7 mouse cellular contexts compared by ENCODE assay signal in the genomic region with DNA sequence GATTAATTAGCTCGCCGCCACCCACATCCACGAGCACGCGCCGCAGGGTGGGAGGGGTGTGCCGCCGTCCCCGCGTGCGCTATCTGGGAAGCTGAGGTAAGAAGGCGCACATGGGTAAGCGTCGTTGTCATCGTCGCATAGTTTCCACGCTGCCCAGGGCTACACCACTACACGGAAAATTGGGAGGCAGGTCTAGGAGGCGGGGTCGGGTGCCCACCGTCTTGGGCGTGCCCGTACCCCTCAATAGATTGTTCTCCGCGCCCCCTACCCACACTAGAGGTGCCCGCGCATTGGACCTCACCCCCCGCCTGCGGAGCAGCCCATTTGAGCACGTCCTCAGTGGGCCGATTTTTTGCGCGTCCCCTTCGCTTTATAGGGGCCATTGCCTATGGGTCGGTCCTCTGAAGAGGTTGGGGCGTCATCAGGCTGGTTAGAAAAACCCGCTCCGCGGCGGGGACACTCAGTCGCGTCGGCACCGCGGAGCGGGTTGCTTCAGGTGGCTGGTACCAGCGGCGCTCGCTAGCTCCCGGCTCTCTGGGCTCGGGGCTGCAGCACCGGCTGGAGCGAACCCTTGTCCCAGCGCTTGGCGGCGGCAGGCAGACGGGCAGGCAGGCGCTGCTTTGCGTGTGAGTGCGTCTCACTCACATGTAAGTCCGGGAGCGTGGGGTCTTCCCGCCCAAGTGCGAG. TPM values are rescaled to one million over a fixed set of nuclear protein-coding genes. Genes with fewer than 3 reads are reported as not detected.
DNase-seq lines count a peak whose midpoint lies in the region; ATAC-seq lines count a peak whose summit lies in the region.

No protein-coding gene starts in this region.

- peaks cover 26% of the 10 kb centered on the region for H3K4me1 ChIP-seq in hindbrain, embryonic 15.5 days (replicated peaks)

- peak overlapping the region; percentile 100 for H3K9ac ChIP-seq in hindbrain, embryonic 15.5 days

- H3K27ac ChIP-seq in hindbrain, embryonic 15.5 days (replicated peaks), result peak overlapping the region; percentile 77

- peak; percentile 74 for DNase-seq in R1 (ENCODE audit: low read depth, low spot score)
- DNase-seq in cerebellum, adult 9-10 months, result peak; percentile 81
- peak; percentile 60 to 81 for DNase-seq in frontal cortex, adult 2 months (ENCODE audit: extremely low spot score in 1 of 2, low spot score in 1 of 2)
- peak; percentile 81 to 86 for DNase-seq in left cerebral cortex, postnatal 25 days (ENCODE audit: low spot score in 2 of 2)
- DNase-seq in mesoderm, embryonic 11.5 days (ENCODE audit: low read depth, low spot score), result peak; percentile 81
- peak; percentile 69 for DNase-seq in right cerebral cortex, postnatal 4 days

- 58% methylated on average over 64 of the region's 64 CpGs for WGBS in hindbrain, embryonic 15.5 days

- intact Hi-C loops in left cerebral cortex, postnatal 25 days (cut with DNase I), result loop anchor here (5.0 kb wide), 2 partner anchors 345 to 530 kb away; no protein-coding TSS in a partner anchor

- H3K9me3 ChIP-seq in hindbrain, embryonic 15.5 days, result no peaks in the 10 kb centered on the region

- H3K27me3 ChIP-seq in hindbrain, embryonic 15.5 days, result no peaks in the 10 kb centered on the region

- peak overlapping the region; percentile 99 for H3K4me3 ChIP-seq in hindbrain, embryonic 15.5 days

- ATAC-seq in hindbrain, embryonic 15.5 days (ENCODE audit: low FRiP score, low read depth), result peak; percentile 77

- peak overlapping the region; percentile 57 for H3K4me2 ChIP-seq in hindbrain, embryonic 15.5 days

- no peaks in the 10 kb centered on the region for H3K36me3 ChIP-seq in hindbrain, embryonic 15.5 days

RNA-seq across cellular contexts. Expression of a gene that starts 19.1 kb away (rescaled TPM):
- 2.9 and 7.7 TPM in 2 replicates for polyA plus RNA-seq in frontal cortex, adult 2 months (2012; rRNA removed)
- 11.8 and 13.1 TPM in 2 replicates for polyA plus RNA-seq in hindbrain, embryonic 15.5 days (2015; fragmentation: Nextera tagmentation; extraction: Ambion mirVana)
- 1 to 10 TPM; 2.2 to 3.0 TPM for total RNA-seq in left cerebral cortex, postnatal 25 days (2021)

RNA-seq across cellular contexts. Expression of a gene that starts 43.3 kb away (rescaled TPM):
- polyA plus RNA-seq in frontal cortex, adult 2 months (2012; rRNA removed), result 2,156 and 2,275 TPM in 2 replicates
- polyA plus RNA-seq in hindbrain, embryonic 15.5 days (2015; fragmentation: Nextera tagmentation; extraction: Ambion mirVana), result 1,606 and 1,659 TPM in 2 replicates
- 1,000 to 10,000 TPM; 1,712 to 1,744 TPM for total RNA-seq in left cerebral cortex, postnatal 25 days (2021)

Comparison
In these comparisons a context has a peak if more than half of its experiments do, and no peak if none do; other contexts are left out.
1. Peak in every context shown above with its lines: DNase-seq, ATAC-seq, H3K4me3 ChIP-seq and H3K27ac ChIP-seq.